Mouse (Mus musculus) cerebellum, adult 8-10 months (tissue): ENCODE measurements at regions not wholly inside any gene's neighbourhood (a gene's known extent, or its start where the extent isn't known, plus 50 kb on each side); places are given as distances from the start of the nearest gene placed in this dataset.
"Not testable (repeated sequence)": the region's sequence is repeated elsewhere in the genome, so short reads cannot be mapped to it uniquely, and the experiment has no call there.

Source experiments
- DNase-seq: peaks from one replicate; pipeline ENCODE4 v3.0.0; 2022

DNA sequence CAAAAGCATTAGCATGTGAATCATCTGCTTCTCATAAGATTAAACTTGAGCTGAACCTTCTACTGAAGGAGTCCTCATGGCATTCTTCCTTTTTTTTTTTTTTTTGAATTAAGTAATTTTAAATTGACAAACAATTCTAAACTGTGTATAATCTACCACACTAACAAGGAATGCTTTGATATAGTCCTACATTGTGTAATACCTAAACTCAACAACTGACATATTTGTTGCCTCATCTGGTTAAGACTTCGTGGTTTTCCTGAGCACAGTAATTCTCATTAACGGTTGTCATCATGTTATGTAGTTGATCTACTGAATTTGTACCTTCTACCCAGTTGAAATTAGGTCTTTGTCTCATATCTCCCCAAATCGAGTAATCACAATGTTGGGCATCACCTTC, 83.9 kb upstream of the Hcrtr2 start:
- no peak for DNase-seq

DNA sequence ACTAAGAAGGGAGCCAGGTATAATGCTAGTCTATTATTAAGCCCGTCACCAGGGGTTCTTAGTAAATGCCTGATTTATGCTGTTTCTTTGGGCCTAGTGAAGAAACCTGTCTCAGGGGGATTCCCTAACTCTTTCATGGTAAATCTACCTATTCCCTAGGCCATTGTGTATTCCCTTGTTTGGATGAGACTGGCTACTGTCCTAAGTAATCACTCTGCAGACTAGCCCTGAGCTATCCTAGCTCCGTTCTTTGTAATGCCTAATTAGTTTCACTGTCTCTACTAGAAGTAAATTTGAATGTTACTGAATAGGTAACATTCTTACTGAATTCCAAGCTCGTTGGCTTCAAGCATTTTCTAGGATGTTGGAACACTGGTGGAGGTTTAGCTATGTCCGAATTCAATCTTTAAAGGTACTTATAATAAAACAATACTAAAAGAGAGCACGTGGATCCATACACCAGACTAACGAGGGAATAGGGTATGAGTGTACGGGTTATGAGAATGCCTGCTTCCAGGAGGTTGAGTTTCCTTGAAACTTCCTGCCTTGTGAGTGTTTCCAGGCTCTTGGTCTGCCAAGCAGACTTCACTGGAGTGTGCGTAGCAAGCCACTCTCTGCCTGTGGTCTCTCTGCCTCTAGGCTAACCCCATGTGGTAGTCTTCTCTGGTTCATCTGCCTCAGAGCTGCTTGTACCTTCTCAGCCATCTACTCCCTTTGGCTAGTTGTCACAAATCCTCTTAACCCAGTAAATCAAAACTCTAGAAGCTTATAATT, 78.4 kb upstream of the Hcrtr2 start:
- not testable (repeated sequence) for DNase-seq

- DNase-seq = no peak
Measured at GRCm38 (mm10) chr9:76400900-76401299, 77.2 kb upstream of the Hcrtr2 start.

DNA sequence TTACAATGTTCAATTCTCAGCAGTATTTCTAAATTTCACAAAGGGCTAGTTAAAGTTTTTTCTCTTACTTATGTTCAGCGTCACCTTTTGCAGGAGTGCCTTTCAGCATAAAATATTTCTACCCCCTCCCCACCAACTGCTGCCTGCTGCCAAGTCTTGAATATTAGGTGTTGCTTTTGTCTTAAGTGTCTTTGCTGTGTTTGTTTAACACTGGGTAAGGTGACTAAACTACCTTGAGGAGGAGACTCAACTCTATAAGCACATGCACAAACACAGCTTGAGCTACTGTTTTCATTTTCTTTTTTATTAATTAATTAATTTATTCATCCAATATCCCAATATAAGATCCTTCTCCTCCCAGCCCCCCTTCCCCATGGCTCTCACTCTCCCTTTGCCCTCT, 70.1 kb upstream of the Hcrtr2 start:
- no peak for DNase-seq

GRCm38 (mm10) chr9:76390839-76391238, 67.2 kb upstream of the Hcrtr2 start:
- peak; percentile 9 for DNase-seq
